Mouse (Mus musculus) liver, embryonic 12.5 days (tissue): ENCODE data around the gene Ptprr. TPM values are rescaled to one million over a fixed set of nuclear protein-coding genes. Genes with fewer than 3 reads are reported as not detected.

Source experiments
- ATAC-seq: fragments of 200-750 bp; cut with Nextera tagmentation; 2 replicates; pipeline ENCODE4 v1.8.0; 2017; ENCODE audit warnings: moderate number of reproducible peaks, mild to moderate bottlenecking, moderate library complexity
- H3K27ac ChIP-seq: fragments of 300-500 bp; sonication (generic); 2 replicates; pipeline ENCODE4 v1.5.1; 2016; ENCODE audit warnings: mild to moderate bottlenecking
- H3K27me3 ChIP-seq: fragments of 300-500 bp; sonication (generic); replicated peaks from 2 replicates; pipeline ENCODE4 v1.6.1; 2016; ENCODE audit warnings: mild to moderate bottlenecking, moderate library complexity
- H3K36me3 ChIP-seq: fragments of 300-500 bp; sonication (generic); 2 replicates; pipeline ENCODE4 v1.6.1; 2016; ENCODE audit warnings: mild to moderate bottlenecking, moderate library complexity
- H3K4me1 ChIP-seq: fragments of 300-500 bp; sonication (generic); 2 replicates; pipeline ENCODE4 v1.6.1; 2016
- H3K4me2 ChIP-seq: fragments of 300-500 bp; sonication (generic); 2 replicates; pipeline ENCODE4 v1.6.1; 2016; ENCODE audit warnings: mild to moderate bottlenecking, moderate library complexity
- H3K4me3 ChIP-seq: fragments of 300-500 bp; sonication (generic); 2 replicates; pipeline ENCODE4 v1.5.1; 2016; ENCODE audit warnings: mild to moderate bottlenecking, moderate library complexity
- H3K9ac ChIP-seq: fragments of 300-500 bp; sonication (generic); 2 replicates; pipeline ENCODE4 v1.6.1; 2016; ENCODE audit warnings: mild to moderate bottlenecking, moderate library complexity
- H3K9me3 ChIP-seq: fragments of 300-500 bp; sonication (generic); replicated peaks from 2 replicates; pipeline ENCODE4 v1.6.1; 2016; ENCODE audit warnings: mild to moderate bottlenecking, moderate library complexity
- WGBS: fragments of 180-500 bp; shearing (Covaris S2); methylation state at CpG from one replicate; pipeline ENCODE4 v1.1.7; 2016; ENCODE audit not compliant: insufficient replicate concordance; 5-methylcytosine and 5-hydroxymethylcytosine counted together
- polyA plus RNA-seq: library from polyadenylated mRNA; unstranded; fragments of >200 nt; fragmentation: Nextera tagmentation; extraction: Ambion mirVana; gene quantifications from 2 replicates; pipeline ENCODE4 v1.2.1, GENCODE M21; 2016

The Ptprr gene
- polyA plus RNA-seq, 1 experiment from 2014 or later = 0.04 TPM

DNA sequence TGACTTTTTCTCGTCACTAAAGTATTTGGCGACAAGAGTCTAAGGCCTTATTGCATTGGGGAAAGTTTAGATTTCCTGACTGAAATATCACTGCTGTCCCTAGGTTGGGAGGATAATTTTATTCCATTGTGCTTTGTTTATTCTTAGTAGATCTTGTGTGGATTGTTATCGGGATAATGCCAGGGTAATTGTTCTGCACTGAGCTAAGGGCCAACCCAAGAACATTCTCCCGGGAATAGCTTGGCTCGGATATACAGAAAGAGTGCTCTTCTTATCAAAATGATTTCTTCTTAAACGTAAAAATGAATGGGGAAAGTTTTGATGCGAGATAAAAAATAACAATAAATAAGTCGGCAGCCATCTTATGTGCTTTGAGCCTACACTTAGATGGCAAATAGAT is 183.5 kb downstream of the Ptprr start:
- Histone ChIP-seq H3K36me3 (no peaks in the 10 kb centered on the region), H3K4me1 (peaks cover 12% of the 10 kb centered on the region), H3K4me3 (no peak overlapping the region), H3K27ac (no peak overlapping the region), H3K27me3 (no peaks in the 10 kb centered on the region), H3K9me3 (no peaks in the 10 kb centered on the region), H3K4me2 (no peak overlapping the region), H3K9ac (no peak overlapping the region)
- ATAC-seq = no peak
- 78% methylated on average over 8 of the region's 8 CpGs for WGBS

DNA sequence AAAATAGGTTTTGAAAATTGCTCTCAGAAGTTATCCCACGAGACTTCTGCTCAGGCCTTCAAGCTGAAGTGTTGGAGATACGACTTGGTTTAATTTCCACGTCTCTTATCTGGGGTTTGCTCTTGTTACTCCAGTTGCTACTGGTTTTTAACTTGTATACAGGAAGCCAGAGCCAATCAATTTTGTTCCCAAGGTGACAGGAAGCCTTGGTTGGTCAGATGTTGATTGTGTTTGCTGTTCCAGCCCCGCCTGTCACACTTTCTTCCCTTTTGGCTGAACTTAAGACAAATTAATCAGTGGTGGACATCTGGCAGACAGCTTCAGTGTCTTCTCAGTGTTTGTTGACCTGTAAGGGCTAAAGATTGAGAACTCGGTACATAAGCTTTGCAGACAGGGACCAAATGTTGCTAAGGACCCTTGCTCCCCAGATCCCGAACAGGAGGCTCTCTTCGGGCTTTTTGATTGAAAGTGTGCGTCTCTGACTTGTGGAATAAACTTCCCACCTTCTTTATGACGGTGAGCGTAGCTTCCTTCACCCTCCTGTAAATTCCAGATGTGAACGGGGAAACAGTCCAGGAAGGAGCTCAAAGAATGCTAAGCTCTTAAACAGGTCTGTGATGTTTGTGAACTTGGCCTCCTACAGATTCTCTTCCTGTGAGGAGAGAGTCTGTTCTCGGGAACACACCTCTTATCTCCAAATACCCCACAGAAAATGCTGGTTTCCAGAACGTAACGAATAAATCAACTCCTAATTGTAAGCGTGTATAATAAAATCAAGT is 187.8 kb downstream of the Ptprr start:
- Histone ChIP-seq H3K9me3 (no peaks in the 10 kb centered on the region), H3K27me3 (no peaks in the 10 kb centered on the region), H3K27ac (no peak overlapping the region), H3K36me3 (no peaks in the 10 kb centered on the region), H3K9ac (no peak overlapping the region), H3K4me1 (peaks cover 20% of the 10 kb centered on the region), H3K4me3 (no peak overlapping the region), H3K4me2 (peak overlapping the region; percentile 5)
- 17% methylated on average over 15 of the region's 15 CpGs for WGBS
- peak; percentile 86 for ATAC-seq

DNA sequence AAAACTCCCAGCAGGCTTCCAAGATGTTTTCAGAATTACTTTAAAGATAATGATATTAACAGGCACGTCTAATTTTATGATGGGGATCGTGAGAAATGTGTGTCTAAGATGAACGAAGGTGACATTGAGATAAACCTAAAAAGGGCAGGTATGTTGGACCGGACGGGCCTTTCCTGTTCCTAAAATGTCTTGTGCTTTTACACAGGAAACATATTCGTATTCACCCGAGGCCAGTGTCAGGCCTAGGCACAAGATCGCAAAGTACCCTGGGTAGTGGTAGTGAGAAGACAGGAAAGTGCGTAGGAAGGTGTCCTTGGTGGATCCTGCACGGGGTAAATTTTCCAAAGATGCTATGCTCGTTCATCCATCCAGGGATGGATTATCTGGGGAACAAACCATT is 188.4 kb downstream of the Ptprr start:
- WGBS = 58% methylated on average over 11 of the region's 11 CpGs
- peaks cover 20% of the 10 kb centered on the region for H3K4me1 ChIP-seq
- no peak overlapping the region for H3K27ac ChIP-seq
- no peak overlapping the region for H3K4me2 ChIP-seq
- no peak overlapping the region for H3K4me3 ChIP-seq
- no peak for ATAC-seq
- H3K27me3 ChIP-seq = no peaks in the 10 kb centered on the region
- H3K9me3 ChIP-seq = no peaks in the 10 kb centered on the region
- H3K36me3 ChIP-seq = no peaks in the 10 kb centered on the region
- no peak overlapping the region for H3K9ac ChIP-seq

DNA sequence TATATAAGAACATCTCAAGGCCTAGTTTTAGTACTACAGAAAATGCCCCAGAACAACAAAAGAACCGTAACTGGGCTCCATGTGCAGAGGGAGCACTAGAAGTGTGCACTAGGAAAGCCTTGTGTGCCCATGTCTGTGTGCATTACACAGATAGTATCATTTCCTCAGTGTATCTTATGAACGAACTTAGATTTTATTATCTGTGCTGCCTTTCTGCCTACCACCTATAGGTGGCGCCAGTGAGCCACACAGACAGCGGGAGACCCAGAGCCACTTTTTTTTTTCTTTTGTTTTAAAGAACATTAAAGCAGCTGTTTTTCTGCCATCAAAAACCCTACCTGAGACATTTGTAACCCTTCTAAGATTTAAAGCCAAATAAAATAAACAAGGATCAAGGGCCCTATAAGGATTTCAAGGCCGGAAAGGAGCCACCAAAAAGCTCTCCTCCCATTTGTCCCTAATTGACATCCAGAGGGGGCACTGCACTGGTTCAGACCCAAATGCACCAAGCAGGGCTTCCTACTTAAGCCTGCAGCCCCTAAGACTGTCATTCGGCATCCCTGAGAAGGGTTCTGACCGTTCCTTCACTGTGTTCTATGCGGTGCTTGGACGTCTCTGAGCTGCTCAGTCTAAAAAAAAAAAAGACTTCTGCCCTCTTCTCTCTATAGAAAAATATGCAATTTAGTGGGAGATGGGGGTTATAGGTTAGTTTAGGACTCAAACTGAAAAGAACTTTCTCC is 190.1 kb downstream of the Ptprr start:
- no peak overlapping the region for H3K9ac ChIP-seq

DNA sequence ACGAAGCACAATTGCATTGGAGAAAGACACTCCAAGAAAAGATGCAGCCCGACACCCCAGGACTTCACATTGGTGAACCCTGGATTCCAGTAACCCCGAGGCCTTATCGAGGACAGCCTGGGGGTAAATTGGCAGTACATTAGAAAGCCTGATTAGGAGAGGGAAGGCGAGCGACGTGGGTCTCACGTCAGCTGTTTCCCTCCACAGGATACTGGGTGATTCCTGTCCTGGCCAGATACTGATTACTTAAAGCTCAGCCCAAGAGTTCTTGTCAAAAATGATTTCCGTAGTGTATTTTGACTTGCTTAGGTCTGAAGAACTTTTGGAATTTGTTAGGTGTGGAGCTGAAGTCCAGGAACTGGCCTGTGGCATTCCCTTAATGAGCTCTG is 190.7 kb downstream of the Ptprr start:
- WGBS = 7% methylated on average over 9 of the region's 9 CpGs
- H3K27ac ChIP-seq = no peak overlapping the region
- peak overlapping the region; percentile 56 for H3K4me2 ChIP-seq
- no peaks in the 10 kb centered on the region for H3K27me3 ChIP-seq
- no peaks in the 10 kb centered on the region for H3K36me3 ChIP-seq
- H3K4me1 ChIP-seq = peaks cover 24% of the 10 kb centered on the region
- no peak overlapping the region for H3K4me3 ChIP-seq
- no peak overlapping the region for H3K9ac ChIP-seq
- peak; percentile 57 for ATAC-seq
- no peaks in the 10 kb centered on the region for H3K9me3 ChIP-seq

More for the DNA sequence above, 190.1 kb downstream of the Ptprr start:
- H3K4me2 ChIP-seq = peak overlapping the region; percentile 56
- no peaks in the 10 kb centered on the region for H3K9me3 ChIP-seq
- no peak overlapping the region for H3K27ac ChIP-seq
- H3K27me3 ChIP-seq = no peaks in the 10 kb centered on the region
- peaks cover 24% of the 10 kb centered on the region for H3K4me1 ChIP-seq
- H3K36me3 ChIP-seq = no peaks in the 10 kb centered on the region
- 5% methylated on average over 9 of the region's 9 CpGs for WGBS
- ATAC-seq = no peak
- H3K4me3 ChIP-seq = no peak overlapping the region

GRCm38 (mm10) chr10:116212127-116212526 is 194.1 kb downstream of the Ptprr start:
- no peak for ATAC-seq
- no peak overlapping the region for H3K27ac ChIP-seq
- WGBS = 20% methylated on average over 3 of the region's 3 CpGs
- H3K4me3 ChIP-seq = no peak overlapping the region
- no peak overlapping the region for H3K9ac ChIP-seq
- H3K27me3 ChIP-seq = no peaks in the 10 kb centered on the region
- H3K9me3 ChIP-seq = no peaks in the 10 kb centered on the region
- H3K4me2 ChIP-seq = no peak overlapping the region
- peaks cover 12% of the 10 kb centered on the region; the same call in 1 of the 2 replicates for H3K4me1 ChIP-seq
- H3K36me3 ChIP-seq = no peaks in the 10 kb centered on the region

DNA sequence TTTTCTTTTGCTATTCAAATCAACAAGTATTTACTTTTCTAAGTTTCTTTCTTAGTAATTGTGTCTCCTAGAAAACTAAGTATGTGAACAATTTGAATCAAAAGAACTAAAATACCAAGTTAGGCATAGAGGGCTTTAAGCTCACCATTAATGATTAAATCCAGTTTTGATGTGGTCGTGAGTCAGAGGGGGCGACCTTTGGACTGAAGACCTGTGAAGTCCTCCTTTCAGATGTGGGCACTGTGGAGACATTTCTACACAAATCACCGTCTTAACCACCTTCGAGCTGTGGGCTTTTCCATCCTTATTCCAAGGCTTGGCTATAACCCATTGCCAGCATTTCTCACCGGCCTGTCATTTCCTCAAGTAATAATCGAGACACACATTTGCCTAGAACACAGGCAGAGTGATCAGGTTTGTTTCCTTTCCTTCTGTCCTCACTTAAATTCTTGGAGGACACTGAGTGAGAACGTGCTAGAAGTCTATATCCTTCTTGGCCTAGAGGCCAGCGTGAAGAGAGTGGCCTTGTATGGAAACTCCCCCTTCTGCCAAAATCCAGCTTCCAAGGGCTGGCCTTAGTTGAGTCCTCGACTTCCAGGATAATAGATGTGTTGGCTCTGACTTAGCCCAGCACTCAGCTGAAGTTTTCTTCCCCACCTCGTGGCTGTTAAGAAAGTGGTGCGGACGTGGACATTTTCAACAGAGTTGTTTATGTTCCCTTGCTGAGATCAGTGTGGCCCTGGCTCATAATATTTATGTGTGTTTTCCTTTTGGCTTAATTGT is 202.5 kb downstream of the Ptprr start:
- no peaks in the 10 kb centered on the region for H3K36me3 ChIP-seq
- H3K9ac ChIP-seq = no peak overlapping the region
- H3K4me1 ChIP-seq = no peaks in the 10 kb centered on the region
- H3K4me2 ChIP-seq = no peak overlapping the region
- WGBS = 73% methylated on average over 12 of the region's 12 CpGs
- H3K27me3 ChIP-seq = no peaks in the 10 kb centered on the region
- H3K9me3 ChIP-seq = no peaks in the 10 kb centered on the region
- no peak for ATAC-seq
- H3K4me3 ChIP-seq = no peak overlapping the region
- no peak overlapping the region for H3K27ac ChIP-seq

- Histone ChIP-seq H3K36me3 (no peaks in the 10 kb centered on the region), H3K9me3 (no peaks in the 10 kb centered on the region), H3K4me1 (no peaks in the 10 kb centered on the region), H3K27me3 (no peaks in the 10 kb centered on the region), H3K4me3 (no peak overlapping the region), H3K27ac (no peak overlapping the region), H3K4me2 (no peak overlapping the region), H3K9ac (no peak overlapping the region)
- WGBS = 42% methylated on average over 5 of the region's 5 CpGs
- no peak for ATAC-seq
These were observed 217.3 kb downstream of the Ptprr start for GRCm38 (mm10) chr10:116235299-116235698.

DNA sequence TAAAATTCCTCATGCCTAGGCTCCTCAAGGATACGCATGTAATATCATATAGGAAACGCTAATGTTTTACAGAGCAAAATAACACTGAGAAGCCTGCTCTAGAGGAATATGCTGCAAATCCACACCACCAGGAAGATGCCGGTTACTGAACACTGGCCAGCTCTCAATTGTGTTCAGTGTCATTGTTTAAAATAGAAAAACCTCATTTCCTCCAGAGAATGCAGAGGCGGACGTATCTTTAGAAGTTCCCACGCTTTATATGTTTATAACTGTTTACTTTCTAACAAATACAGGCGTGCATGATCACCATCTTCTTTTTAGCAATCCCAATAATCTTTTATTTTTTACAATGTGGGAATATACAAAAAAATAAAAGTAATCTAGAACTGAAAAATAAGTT is 224.2 kb downstream of the Ptprr start:
- H3K4me3 ChIP-seq = no peak overlapping the region
- H3K9me3 ChIP-seq = no peaks in the 10 kb centered on the region
- H3K4me2 ChIP-seq = no peak overlapping the region
- ATAC-seq = no peak
- H3K4me1 ChIP-seq = peaks cover 10% of the 10 kb centered on the region; the same call in 1 of the 2 replicates
- 60% methylated on average over 7 of the region's 7 CpGs for WGBS
- no peaks in the 10 kb centered on the region for H3K36me3 ChIP-seq
- H3K9ac ChIP-seq = no peak overlapping the region
- no peak overlapping the region for H3K27ac ChIP-seq
- H3K27me3 ChIP-seq = no peaks in the 10 kb centered on the region

DNA sequence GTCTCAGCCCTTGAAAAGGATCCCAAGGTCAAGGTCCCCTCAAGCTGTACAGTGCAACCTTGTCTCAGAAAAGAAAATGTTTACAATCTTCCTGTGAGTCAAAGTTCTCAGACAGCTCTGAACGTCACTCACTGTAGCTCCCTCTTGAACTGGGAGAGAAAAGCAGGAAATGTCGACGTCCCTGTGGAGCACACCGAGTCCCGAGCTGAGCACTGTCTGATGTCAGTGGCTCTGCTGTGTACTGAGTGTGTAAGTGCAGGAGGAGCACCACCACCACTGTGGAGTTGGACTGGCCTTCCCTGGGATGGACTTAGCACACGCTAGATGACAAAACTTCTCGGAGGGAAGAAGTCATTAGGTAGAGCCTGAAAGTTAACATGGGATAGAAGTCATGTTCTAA is 225.4 kb downstream of the Ptprr start:
- no peak overlapping the region for H3K4me2 ChIP-seq
- no peak overlapping the region for H3K9ac ChIP-seq
- H3K4me1 ChIP-seq = peaks cover 10% of the 10 kb centered on the region; the same call in 1 of the 2 replicates
- no peak overlapping the region for H3K4me3 ChIP-seq
- H3K27me3 ChIP-seq = no peaks in the 10 kb centered on the region
- peak; percentile 37; the same call in 1 of the 2 replicates for ATAC-seq
- H3K36me3 ChIP-seq = no peaks in the 10 kb centered on the region
- 36% methylated on average over 7 of the region's 7 CpGs for WGBS
- H3K9me3 ChIP-seq = no peaks in the 10 kb centered on the region
- H3K27ac ChIP-seq = no peak overlapping the region

DNA sequence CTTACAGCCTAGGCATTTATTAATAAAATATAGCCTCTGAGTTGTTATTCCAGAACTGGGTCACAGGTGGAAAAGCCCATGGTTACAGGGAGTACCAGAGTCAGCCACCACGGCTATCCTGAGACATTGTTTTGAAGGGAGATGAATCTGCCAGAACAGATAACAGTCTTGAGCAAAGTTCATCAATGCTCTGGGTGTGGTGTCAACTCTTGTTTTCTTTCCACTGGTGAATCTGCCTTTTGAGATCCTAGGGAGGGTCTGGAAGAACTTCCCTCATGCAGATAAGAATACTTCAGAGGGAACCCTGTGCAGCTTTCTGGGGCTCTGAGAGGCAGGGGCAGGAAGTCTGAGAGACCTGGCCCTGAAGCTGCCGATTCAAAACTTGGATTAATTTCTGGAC is 227.6 kb downstream of the Ptprr start:
- Histone ChIP-seq H3K36me3 (no peaks in the 10 kb centered on the region), H3K4me3 (no peak overlapping the region), H3K27me3 (no peaks in the 10 kb centered on the region), H3K9me3 (no peaks in the 10 kb centered on the region), H3K9ac (no peak overlapping the region), H3K4me2 (no peak overlapping the region), H3K27ac (no peak overlapping the region), H3K4me1 (peaks cover 10% of the 10 kb centered on the region; the same call in 1 of the 2 replicates)
- 23% methylated on average over 2 of the region's 2 CpGs for WGBS
- ATAC-seq = no peak; the same call in 1 of the 2 replicates

DNA sequence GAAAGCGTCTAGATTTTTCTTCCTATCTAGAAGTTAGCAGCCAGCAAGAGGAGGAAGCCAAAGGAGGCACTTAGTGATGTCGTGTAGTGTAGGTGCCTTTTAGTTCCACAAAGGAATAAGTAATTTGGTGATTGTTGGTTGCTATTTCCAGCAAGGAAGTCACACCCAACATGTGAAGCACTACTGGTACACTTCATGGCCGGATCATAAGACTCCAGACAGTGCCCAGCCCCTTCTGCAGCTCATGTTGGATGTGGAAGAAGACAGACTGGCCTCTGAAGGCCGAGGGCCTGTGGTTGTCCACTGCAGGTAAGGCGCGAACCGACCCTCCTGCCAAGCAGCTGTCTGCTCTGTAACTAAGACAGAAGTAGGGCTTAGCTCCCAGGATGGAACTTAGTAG is 234.7 kb downstream of the Ptprr start:
- H3K36me3 ChIP-seq = no peaks in the 10 kb centered on the region
- no peak overlapping the region for H3K4me2 ChIP-seq
- peaks cover 12% of the 10 kb centered on the region for H3K4me1 ChIP-seq
- 65% methylated on average over 7 of the region's 7 CpGs for WGBS
- no peak for ATAC-seq
- no peak overlapping the region for H3K27ac ChIP-seq
- no peaks in the 10 kb centered on the region for H3K9me3 ChIP-seq
- no peaks in the 10 kb centered on the region for H3K27me3 ChIP-seq
- no peak overlapping the region for H3K4me3 ChIP-seq
- no peak overlapping the region for H3K9ac ChIP-seq
